Mouse (Mus musculus) thymus, postnatal 25 days (tissue): ENCODE measurements around the gene Cabp1.

ENCODE experiments used
- DNase-seq: peaks from one replicate; pipeline ENCODE4 v3.0.0; 2022

Cabp1 gene

DNA sequence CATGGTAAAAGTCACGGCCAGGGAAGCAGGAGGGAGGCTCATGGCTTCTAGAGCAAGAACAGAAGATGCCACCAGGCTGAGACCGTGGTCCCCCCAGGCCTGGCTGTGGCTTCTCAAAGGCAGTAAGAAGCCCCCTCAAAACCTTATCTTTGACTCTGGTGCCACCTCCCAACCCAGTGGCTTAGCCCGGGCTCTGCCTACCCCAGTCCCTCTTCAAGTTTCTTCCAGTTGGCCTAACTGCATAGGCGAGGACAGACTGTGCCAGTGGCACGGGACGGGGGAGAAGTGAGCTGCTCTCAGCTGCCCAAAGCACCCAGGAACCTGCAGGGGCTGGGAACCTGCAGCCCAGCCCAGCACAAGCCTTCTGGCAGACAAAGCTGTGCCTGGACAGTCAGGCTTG is 69.5 kb downstream of the Cabp1 start:
- DNase-seq = no peak

GRCm38 (mm10) chr5:115120978-115121377 is 73.2 kb downstream of the Cabp1 start:
- no peak for DNase-seq

- DNase-seq = peak; percentile 94
Measured at GRCm38 (mm10) chr5:115118961-115119570, 75.1 kb downstream of the Cabp1 start, which contains the start of gene Acads. Acads (minus strand) TSS chr5:115119346.
